Mouse (Mus musculus): Measurements from ENCODE around the gene Rreb1.

Rreb1 gene

DNA sequence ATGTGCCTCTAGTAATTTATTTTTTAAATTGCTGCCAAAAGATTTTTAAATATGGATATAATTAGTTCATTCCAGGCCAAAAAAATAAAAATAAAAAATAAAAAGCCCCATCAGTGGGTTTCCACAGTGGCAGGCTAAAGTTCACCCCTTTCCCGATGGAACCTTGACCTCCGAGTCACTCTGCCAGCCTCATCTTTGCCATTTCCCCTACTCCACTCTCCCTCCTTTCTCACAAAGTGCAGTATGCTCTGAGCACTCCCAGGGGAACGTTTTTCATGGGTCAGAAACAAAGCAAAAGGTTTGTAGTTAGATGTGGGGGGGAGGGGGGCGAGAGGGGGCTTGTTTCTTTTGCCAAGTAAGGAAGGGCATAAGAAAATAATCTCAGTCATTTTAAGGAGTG lies 98.6 kb downstream of the Rreb1 start:
- no peak for DNase-seq (ENCODE audit: low read depth, low spot score)

DNA sequence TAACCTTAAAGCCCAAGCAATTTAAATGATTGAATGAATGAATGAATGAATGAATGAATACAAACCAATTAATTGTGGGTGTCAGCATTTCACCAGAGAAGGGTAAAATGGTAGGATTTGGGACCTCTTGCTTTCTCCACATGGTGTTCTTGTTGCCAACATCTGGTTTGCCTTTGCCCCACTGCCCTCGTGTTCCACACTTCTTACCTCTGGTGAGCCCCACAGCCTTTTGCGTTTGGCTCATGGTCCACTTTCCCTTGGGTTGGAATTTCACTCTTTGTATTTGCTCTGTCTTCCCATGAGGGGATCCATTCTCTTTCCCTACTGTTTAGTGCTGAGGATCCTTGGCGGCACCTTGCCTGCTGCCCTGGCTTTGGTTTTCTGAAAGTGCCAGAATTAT lies 99.0 kb downstream of the Rreb1 start:
- DNase-seq (ENCODE audit: low read depth, low spot score): no peak

DNA sequence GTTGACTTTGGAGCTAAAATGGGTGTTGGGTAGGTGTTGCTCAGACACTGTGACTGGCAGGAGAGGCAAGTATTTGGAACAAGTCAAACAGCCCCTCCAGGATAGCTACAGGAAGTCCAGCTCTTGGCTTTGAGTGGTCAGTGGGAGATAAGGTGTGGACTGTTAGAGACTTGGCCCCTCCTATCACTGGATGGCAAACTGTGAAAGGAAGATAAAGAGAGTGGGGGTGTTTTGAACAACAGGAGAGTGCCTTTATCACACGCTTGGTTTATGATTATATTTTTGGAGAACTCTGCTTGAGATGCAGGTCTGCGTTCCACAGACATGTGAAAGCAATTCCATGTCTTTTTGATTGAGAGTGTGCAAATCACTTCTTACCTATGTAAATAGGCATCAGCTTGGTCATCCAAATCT lies 100.7 kb downstream of the Rreb1 start:
- DNase-seq (ENCODE audit: low read depth, low spot score): no peak

DNA sequence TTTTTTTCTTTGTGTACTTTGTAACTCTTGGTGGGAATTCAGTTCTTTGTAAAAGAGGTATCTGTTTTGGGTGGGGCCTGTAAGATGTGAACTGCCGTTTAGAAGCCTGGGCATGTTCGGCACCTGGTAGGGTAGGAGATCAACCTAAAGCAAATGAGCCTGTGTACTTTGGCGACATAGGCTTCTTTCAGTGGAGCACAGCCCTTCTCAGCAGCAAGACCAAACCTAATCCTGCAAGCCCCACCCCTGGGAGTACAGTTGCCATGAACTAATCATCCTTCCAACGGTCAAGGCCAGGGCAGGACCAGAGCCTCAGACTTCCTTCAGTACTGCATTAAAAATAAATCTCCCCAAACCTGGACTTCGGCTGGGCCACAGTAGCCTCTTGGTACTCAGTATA lies 101.4 kb downstream of the Rreb1 start:
- no peak for DNase-seq (ENCODE audit: low read depth, low spot score)

DNA sequence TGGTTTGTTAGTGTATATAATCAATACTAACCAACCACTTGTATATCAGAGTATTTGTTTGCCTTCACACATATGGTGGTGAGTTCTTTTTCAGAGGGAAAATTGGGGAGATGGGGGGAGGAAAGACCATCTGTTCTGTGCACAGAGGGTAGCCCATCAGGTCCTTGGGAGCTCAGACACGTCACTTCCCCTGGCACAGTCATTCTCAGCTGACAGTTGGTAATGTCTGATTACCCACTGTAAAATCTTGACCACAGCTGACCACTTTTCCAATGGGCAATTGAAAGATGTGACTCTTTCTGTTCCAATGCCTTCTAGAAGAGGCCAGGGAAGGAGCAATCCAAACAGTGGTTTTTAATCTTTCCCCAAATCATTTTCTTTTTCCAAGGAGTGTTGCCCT lies 101.8 kb downstream of the Rreb1 start:
- DNase-seq (ENCODE audit: low read depth, low spot score): no peak

GRCm38 (mm10) chr13:37880581-37881130 lies 102.5 kb downstream of the Rreb1 start:
- DNase-seq (ENCODE audit: low read depth, low spot score): no peak

- DNase-seq (ENCODE audit: low read depth, low spot score): no peak
These were observed 104.3 kb downstream of the Rreb1 start for GRCm38 (mm10) chr13:37882521-37882920.

- no peak for DNase-seq (ENCODE audit: low read depth, low spot score)
These were observed 104.8 kb downstream of the Rreb1 start for GRCm38 (mm10) chr13:37883008-37883407.

GRCm38 (mm10) chr13:37885392-37885791 lies 107.2 kb downstream of the Rreb1 start:
- DNase-seq (ENCODE audit: low read depth, low spot score): no peak

DNA sequence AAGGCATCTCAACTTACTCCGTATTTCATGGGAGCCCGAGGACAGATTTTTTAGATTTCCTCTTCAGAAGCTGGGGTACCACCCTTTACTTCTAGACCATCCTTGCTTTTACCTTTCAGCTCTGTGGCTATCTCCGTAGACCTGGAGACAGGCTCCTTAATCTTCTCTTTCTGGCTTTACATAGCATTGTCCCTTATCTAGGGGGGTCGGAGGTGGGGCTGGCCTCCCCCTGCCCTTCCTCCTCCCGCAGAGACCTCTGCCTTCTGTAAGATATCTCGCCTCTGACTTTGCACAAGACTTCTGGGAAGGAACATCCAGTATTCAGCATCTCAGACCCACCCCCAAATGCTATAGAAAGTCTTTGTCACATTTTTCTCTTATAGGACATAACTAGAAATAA lies 107.8 kb downstream of the Rreb1 start:
- DNase-seq (ENCODE audit: low read depth, low spot score): no peak

GRCm38 (mm10) chr13:37894756-37895155 lies 116.6 kb downstream of the Rreb1 start:
- DNase-seq (ENCODE audit: low read depth, low spot score): no peak

DNA sequence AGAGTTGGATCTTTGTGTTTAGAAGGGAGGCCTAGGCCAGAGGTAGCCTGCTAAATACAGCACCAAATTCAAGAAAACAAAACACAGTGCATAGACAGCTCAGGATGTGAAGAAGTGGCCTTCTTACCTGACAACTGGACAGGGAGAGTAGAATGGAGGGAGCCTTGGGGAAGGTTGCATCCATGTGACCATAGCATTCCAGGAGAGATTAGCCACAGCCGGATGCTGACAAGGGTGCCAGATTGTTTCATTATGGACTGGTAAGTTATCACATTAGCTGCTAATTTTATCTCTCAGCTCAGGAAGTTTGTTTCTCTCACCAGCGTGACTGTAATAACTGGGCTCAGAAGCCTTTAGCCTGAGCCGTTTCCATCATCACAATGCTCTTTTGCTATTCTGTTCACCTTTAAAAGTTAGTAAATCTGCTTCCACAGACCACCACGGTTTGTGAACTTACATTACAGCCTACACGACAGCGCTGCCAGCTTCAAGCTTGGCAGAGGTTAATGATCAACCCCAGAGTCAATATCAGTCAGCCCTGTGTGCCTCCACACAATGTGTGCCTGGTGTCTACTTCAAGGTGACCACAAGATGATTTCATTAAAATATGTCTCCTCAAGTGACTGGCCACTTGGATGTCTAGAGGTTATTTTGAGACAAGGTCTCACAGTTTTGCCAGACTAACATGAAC lies 117.5 kb downstream of the Rreb1 start:
- DNase-seq (ENCODE audit: low read depth, low spot score): no peak

DNA sequence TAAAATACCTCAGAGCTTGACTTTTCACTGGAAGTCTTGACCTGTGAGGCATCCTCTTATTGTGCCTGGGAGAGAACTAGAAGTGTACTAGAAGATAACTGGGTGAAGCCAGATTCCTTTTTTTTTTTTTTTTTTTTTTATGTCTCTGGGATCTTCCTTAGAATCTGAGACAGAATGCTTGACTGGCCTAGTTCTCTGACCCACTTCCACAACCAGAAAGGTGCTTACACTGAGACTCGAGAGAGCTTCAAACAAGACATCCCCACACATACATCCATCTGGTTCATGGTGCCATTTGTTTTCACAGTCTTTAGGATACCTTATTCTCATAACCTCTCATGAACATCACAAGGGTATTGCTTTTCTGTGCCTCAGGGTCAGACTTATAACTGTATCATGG lies 118.2 kb downstream of the Rreb1 start:
- DNase-seq (ENCODE audit: low read depth, low spot score): no peak

DNA sequence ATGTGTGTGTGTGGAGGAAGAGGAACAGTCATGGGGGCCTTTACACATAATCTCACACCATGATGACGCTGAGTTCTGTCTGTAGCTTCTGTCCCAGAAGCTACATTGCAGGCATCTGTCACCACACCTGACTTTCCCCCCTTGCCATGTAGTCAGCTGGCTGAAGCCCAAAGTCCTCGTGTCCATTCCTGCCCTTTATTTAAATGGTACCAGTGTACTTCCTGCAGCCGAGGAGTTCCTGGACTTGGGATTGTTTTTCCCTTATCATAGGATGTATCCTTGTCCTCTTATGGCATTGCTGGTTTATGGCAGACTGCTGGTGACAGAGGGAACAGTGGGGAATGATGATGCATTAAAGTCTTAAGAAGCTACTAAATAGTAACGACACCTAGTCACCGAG lies 120.6 kb downstream of the Rreb1 start:
- DNase-seq (ENCODE audit: low read depth, low spot score): no peak

DNA sequence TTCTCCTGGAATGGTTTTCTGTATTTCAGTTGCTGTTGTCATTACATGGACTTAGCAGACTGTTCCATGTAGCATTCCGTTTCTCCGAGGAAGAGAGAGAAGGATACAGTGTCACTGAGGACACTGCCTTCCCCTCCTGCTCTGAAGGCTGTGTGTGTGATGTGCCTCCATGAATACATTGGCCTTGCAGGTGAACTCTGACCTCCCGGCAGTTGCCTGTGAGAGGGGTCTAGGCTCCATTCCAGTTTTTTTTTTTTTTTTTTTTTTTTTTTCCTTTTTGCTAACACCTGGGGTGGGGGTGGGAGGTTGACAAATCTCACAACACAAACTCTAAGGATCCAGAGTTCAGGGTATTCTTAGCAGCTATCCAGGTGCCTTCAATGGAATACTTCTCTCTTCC lies 124.8 kb downstream of the Rreb1 start:
- no peak for DNase-seq (ENCODE audit: low read depth, low spot score)

- DNase-seq (ENCODE audit: low read depth, low spot score): no peak
These were observed 125.3 kb downstream of the Rreb1 start for GRCm38 (mm10) chr13:37903476-37903875.

DNA sequence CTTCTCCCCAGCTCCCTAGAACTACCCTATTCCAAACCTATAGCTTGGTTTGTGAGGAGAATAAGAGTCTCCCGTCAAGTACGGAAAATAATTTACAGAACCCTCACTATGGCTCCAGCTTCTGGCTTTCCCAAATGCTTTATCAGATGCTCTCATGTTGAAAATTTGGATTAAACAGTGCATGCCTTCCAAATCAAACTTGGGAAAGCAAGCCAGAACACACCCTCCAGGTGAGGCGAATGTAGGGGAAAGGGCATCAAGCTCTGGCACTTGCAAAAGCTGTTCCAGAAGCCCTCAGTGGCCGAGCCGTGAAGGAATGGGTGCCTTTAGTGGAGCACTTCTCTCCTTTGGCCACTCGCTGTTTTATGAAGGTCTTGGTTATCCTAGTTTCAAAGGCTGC lies 126.2 kb downstream of the Rreb1 start:
- no peak for DNase-seq (ENCODE audit: low read depth, low spot score)

DNA sequence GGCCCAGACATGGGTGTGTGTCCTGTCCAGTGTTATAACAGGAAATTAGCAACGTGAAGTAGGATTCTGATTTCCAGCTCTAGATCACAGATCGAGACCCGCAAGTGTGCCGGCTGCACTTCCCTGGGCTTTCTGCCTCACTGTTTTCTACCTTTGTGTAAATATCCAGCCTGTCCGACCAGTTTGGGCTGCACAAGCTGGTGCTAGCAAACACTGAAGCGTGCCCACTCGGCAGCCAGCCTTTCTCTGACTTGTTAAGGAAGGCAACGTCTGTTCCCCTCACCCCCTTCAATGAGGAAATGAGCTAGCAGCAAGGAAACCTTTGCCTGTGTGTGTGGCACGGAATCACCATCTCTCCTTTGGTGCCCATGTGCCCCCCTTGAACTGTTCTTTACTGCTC lies 129.9 kb downstream of the Rreb1 start:
- no peak for DNase-seq (ENCODE audit: low read depth, low spot score)

- no peak for DNase-seq (ENCODE audit: low read depth, low spot score)
These were observed 130.3 kb downstream of the Rreb1 start for GRCm38 (mm10) chr13:37908493-37908892.

DNA sequence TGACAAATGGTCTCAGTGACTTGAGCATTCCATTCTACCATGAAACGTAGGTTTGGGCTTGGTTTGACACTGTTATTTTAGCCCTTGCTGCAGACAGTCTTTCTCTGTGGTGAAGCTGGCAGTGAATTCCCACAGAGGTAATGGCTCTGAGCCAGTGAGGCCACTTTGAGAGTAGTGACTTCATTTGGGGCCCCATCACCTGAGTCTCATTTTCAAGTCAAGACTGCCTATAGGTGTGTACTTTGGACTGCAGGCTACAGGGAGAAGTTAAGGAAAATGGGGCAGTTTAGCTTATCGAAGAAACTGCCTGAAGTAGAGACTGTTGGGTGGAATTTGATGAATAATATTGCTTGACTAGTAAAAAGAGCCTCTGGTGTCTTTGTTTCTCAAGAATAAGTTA lies 131.0 kb downstream of the Rreb1 start:
- DNase-seq (ENCODE audit: low read depth, low spot score): no peak

DNA sequence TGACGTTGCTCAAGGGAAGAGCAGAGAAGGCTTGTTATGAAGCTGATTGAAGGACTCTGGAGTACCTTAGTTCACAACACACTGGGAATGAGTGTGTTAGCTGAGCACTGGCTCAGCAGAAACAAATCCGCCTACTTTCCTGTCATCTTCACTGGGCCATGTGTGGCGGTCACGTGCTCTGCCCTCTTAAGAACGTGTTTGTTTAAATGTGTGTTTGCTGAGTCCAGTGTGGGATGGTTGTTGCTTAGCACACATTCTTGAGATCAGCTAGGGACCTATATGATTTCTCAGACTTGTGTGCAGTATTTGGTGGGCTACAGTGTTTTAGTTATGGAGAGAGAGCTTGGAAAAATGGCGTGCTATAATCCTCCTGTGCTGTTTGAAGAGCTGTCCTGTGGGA lies 133.8 kb downstream of the Rreb1 start:
- no peak for DNase-seq (ENCODE audit: low read depth, low spot score)

DNA sequence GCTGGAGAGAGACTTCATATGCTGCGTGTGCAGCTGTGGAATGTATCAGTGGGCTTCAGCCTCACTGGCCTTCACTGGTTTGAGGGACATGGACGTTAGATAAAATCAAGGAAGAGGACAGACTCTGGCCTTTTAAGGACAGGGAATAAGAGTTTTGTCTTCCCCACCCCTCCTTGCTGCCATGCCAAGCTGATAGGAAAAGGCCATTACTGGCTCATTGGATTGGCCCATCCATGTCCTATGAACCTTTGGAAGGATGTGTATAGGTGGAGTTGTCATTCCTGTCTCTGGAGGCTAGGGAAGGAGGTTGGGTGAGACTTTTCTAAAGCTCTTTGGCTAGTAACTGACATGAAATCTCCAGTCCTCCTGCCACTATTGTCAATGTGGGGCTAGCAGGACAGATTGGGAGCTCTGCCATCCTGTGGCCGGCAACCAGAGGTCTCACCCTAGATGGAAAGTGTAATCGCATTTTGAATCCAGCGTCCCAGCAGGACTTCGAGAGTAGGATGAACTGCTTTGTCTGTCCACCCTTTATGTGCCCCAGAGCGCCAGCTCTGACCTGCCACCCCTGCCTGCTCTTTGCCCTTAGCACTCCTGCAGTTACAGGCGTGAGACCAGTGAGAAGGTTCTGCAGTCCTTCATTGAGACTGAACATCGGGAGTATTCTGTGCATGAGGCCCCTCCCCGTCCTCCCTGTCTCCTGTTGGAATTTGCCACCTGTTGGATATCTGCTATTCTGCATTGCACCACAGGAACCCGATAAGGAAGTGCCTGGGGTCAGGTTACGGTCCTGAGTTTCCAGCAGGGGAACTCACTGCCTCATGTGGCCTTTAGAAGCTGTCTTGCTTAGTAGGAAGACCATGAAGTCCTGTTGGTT lies 134.6 kb downstream of the Rreb1 start:
- no peak for DNase-seq (ENCODE audit: low read depth, low spot score)

DNA sequence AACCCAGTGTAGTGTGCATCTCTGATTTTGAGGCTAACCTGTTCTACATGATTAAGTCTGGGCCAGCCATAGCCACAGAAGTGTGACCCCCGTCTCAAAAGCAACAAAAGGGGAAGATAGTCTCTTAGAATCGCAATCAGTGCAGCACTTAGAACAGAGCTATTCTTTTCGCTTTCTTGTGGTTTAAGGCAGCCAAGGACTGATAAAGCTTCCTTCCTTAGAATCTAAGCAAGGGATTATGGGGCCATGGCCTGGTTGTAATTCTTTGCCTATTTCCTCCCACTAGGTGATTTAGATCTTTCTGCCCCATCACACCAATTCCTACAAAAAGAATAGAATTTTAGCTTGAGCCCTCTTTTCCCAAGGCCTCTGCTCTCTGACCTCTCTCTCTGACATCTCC lies 135.8 kb downstream of the Rreb1 start:
- no peak for DNase-seq (ENCODE audit: low read depth, low spot score)

Data from embryo, embryonic 11.5 days (tissue).